Mouse (Mus musculus) liver, embryonic 13.5 days (tissue): ENCODE data around the gene Galnt6. TPM values are rescaled to one million over a fixed set of nuclear protein-coding genes. Genes with fewer than 3 reads are reported as not detected.
A peak's percentile ranks its signal among the peaks of the same experiment; 100 is the strongest.
"Not testable (repeated sequence)": the region's sequence is repeated elsewhere in the genome, so short reads cannot be mapped to it uniquely, and the experiment has no call there.

ENCODE experiments used
- ATAC-seq: fragments of 200-750 bp; cut with Nextera tagmentation; 2 replicates; pipeline ENCODE4 v1.8.0; 2017; ENCODE audit warnings: low read depth, mild to moderate bottlenecking, moderate number of reproducible peaks, moderate library complexity
- DNase-seq: peaks from one replicate; pipeline ENCODE4 v3.0.0; 2022
- H3K27ac ChIP-seq: fragments of 300-500 bp; sonication (generic); 2 replicates; pipeline ENCODE4 v1.5.1; 2015; ENCODE audit warnings: moderate library complexity, mild to moderate bottlenecking, inconsistent platforms
- H3K27me3 ChIP-seq: fragments of 300-500 bp; sonication (generic); 2 replicates; pipeline ENCODE4 v1.6.1; 2015; ENCODE audit warnings: mild to moderate bottlenecking, inconsistent platforms
- H3K36me3 ChIP-seq: fragments of 300-500 bp; sonication (generic); 2 replicates; pipeline ENCODE4 v1.6.1; 2015; ENCODE audit warnings: mild to moderate bottlenecking, inconsistent platforms
- H3K4me1 ChIP-seq: fragments of 300-500 bp; sonication (generic); replicated peaks from 2 replicates; pipeline ENCODE4 v1.6.1; 2015; ENCODE audit warnings: inconsistent platforms
- H3K4me2 ChIP-seq: fragments of 300-500 bp; sonication (generic); 2 replicates; pipeline ENCODE4 v1.6.1; 2015; ENCODE audit warnings: inconsistent platforms, mild to moderate bottlenecking, moderate library complexity
- H3K4me3 ChIP-seq: fragments of 300-500 bp; sonication (generic); replicated peaks from 2 replicates; pipeline ENCODE4 v1.5.1; 2015; ENCODE audit warnings: mild to moderate bottlenecking, inconsistent platforms
- H3K9ac ChIP-seq: fragments of 300-500 bp; sonication (generic); 2 replicates; pipeline ENCODE4 v1.6.1; 2015; ENCODE audit warnings: mild to moderate bottlenecking, inconsistent platforms
- H3K9me3 ChIP-seq: fragments of 300-500 bp; sonication (generic); replicated peaks from 2 replicates; pipeline ENCODE4 v1.6.1; 2016; ENCODE audit warnings: inconsistent platforms
- WGBS: fragments of 180-500 bp; shearing (Covaris S2); methylation state at CpG from one replicate; pipeline ENCODE4 v1.1.7; 2015; ENCODE audit not compliant: insufficient replicate concordance; 5-methylcytosine and 5-hydroxymethylcytosine counted together
- polyA plus RNA-seq: library from polyadenylated mRNA; unstranded; fragments of >200 nt; fragmentation: Nextera tagmentation; extraction: Ambion mirVana; gene quantifications from 2 replicates; pipeline ENCODE4 v1.2.1, GENCODE M21; 2015

The Galnt6 gene
- polyA plus RNA-seq: 1.1 and 1.3 TPM in 2 replicates

DNA sequence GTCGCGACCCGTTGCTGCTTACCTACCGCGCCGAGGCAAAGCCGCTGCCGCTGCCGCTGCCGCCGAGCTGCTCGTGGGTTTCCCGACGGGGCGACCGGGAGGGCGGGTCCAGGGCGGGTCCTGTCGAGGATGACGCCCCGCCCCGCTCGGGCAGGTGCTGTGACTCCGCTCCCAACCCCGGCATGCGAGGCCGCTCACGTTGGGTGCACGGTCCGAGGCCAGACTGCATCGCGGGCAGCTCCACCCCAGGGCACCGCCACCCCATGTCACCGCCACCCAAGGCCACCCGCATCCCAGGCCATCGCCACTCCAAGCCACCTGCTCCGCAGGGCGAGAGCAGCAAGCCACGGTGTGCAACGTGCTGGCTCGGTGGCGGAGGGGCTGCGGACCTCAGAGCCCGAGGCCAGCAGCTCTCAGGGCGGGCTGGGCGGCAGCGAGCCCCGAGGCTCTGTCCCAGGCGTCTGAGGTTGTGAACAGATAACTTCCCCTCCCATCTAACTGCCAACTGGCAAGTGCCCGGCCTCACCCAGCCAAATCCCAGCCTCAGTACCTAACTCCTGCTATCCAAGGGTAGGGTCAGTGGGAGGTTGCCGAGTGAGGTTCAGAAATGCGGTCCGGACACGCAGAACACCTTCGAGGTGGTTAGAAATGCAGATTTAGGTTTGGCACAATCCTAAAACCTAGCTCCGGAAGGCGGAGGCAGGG, at the start of gene Galnt6:
Galnt6 (minus strand) TSS at position 96 of the 705 bp plus-strand sequence.
- H3K4me2 ChIP-seq: peak within 1 kb of the TSS; percentile 68
- ATAC-seq: peak; percentile 71
- peaks cover 71% of the 10 kb centered on the region for H3K27me3 ChIP-seq
- WGBS: 8% methylated on average over 55 of the region's 57 CpGs
- peaks cover 34% of the 10 kb centered on the region for H3K4me1 ChIP-seq
- peak within 1 kb of the TSS; percentile 47; the same call in 1 of the 2 replicates for H3K9ac ChIP-seq
- H3K36me3 ChIP-seq: no peaks in the 10 kb centered on the region
- H3K9me3 ChIP-seq: no peaks in the 10 kb centered on the region
- no peak for DNase-seq
- no peak within 1 kb of the TSS for H3K27ac ChIP-seq
- H3K4me3 ChIP-seq: peak within 1 kb of the TSS; percentile 51

DNA sequence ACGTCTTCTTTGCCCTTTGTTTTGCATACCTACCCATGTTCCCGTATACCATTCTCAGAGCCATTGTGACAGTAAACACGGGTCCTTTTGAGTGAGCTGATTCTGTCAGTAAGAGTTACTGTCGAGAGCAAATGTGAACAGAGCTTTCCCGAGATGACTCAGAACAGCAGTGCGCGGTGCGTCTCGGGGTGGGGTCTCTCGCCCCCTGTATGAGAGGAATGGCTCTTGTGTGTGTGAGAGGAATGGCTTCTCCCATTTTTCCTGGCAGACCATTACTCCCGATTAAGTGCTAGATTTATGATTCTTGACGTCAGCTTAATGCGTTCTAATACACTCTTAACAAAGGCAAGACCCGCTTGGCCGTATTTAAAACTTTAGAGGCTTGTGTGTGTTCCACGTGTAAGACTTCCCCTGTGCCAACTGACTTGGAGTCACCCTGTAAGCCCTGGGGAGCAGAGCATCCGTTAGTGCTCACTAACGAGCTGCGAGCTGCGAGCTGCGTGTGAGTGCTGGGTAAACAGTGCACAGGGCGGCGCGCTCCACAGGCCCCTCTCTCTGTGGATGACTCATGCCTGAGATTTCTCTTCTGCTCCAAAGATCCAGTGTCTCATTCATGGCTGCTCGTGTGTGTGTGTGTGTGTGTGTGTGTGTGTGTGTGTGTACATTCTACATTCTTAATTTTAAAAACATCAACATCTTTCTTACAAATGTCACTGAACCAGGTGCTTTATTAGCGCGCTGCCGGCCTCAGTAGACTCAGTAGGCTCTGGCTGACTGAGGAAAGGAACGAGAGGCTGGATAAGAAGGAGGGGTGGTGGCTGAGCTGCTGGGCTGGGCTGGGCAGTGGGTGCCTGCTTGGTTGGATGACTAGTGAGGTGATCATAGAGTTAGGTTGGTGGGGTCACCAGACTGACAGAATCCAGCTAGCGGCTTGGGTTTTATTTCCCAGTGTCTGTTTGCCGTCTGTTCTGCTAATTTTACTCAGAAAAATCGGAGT, 48.1 kb upstream of the Galnt6 start:
- no peak overlapping the region for H3K27ac ChIP-seq
- H3K4me1 ChIP-seq: no peaks in the 10 kb centered on the region
- H3K4me2 ChIP-seq: no peak overlapping the region
- H3K27me3 ChIP-seq: peaks cover 21% of the 10 kb centered on the region
- no peaks in the 10 kb centered on the region for H3K9me3 ChIP-seq
- WGBS: 68% methylated on average over 32 of the region's 32 CpGs
- H3K4me3 ChIP-seq: no peak overlapping the region
- no peak overlapping the region for H3K9ac ChIP-seq
- no peaks in the 10 kb centered on the region for H3K36me3 ChIP-seq
- ATAC-seq (no peak), DNase-seq (no peak)

DNA sequence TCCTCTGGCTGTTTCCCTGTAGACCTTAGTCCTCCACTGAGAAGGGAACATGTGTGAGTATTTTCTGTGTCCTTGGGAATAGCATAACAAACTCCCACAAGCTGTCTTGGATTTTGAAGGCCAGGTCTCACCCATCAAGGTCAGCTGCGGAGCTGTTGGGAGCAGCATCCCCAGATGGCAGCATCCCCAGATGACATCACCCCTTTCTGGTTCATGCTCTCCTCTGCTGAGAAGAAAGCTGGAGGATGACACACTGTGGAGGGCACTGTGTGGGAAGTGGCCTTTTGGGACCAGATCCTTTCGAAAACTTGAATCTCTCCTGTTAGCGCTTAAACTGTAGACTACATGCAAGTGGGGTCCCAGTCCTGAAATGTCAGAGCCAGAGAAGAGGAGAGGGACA, 47.2 kb upstream of the Galnt6 start:
- H3K27me3 ChIP-seq: peaks cover 21% of the 10 kb centered on the region
- no peaks in the 10 kb centered on the region for H3K36me3 ChIP-seq
- no peaks in the 10 kb centered on the region for H3K9me3 ChIP-seq
- H3K4me3 ChIP-seq: no peak overlapping the region
- H3K4me2 ChIP-seq: no peak overlapping the region
- ATAC-seq (no peak), DNase-seq (no peak)
- no peak overlapping the region for H3K27ac ChIP-seq
- no peak overlapping the region for H3K9ac ChIP-seq
- 77% methylated on average over 3 of the region's 3 CpGs for WGBS
- no peaks in the 10 kb centered on the region for H3K4me1 ChIP-seq

DNA sequence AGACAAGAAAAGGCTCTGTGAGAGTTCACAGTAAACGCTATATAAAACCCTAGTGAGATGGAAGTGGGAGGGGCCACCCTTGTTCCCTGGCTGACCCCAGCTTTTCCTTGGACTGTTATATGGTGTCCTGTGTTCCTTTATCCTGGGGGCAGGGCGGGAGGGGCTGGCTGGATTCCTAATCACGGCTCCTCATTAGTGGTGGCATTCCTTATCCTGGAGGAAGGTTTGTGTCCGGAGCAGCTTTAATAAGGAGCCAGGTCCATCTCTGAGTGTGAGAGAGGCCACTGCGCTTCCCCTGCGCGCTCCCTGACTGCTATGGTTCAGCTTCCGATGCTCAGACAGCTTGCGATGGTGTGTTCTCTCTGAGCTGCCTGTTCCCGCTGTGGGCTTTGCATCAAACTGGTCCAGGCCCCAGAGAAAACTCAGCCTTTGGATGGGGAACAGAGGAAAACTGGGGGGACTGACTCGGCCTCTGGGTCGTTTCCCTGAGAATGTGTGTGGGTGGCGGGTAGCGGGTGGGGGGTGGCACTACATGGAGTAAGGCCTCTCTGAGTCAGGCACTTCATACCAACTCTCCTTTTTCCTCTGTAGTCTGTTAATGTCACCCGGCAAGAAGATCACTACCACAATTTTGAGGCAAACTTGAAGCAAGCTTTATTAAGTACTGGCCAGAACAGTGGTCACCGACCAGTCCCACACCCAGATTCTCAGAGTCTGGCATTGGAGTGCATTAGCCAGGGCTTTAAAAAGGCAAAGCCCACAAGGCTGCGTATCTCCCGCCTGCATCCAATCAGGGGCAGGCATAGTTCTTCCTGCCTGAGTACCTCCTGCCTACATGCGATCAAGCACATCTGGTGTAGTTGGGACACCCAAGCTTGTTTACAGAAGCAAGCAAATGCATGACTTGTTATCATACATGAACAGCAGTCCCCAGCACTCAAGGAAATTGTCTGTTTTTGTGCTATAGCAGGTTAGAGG, 46.3 kb upstream of the Galnt6 start:
- Histone ChIP-seq H3K27ac (no peak overlapping the region), H3K9me3 (no peaks in the 10 kb centered on the region), H3K4me1 (no peaks in the 10 kb centered on the region), H3K36me3 (no peaks in the 10 kb centered on the region), H3K4me2 (no peak overlapping the region), H3K4me3 (no peak overlapping the region), H3K27me3 (peaks cover 21% of the 10 kb centered on the region), H3K9ac (no peak overlapping the region)
- DNase-seq: no peak
- WGBS: 54% methylated on average over 19 of the region's 19 CpGs
- no peak for ATAC-seq

DNA sequence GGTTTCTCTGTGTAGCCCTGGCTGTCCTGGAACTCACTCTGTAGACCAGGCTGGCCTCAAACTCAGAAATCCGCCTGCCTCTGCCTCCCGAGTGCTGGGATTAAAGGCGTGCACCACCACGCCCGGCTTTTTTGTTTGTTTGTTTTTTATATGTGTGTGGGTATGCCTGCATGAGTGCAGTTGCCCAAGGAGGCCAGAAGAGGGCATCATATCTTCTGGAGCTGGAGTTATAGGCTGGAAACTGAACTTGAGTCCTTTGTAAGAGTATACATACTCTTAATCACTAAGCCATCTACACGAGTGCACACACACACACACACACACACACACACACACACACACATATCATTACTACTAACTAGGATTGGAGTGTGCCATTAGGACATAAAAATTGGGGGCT, 44.7 kb upstream of the Galnt6 start:
- H3K9ac ChIP-seq, H3K27ac ChIP-seq, H3K4me3 ChIP-seq, H3K4me2 ChIP-seq, H3K9me3 ChIP-seq, ATAC-seq, H3K4me1 ChIP-seq, DNase-seq, H3K36me3 ChIP-seq: not testable (repeated sequence)
- H3K27me3 ChIP-seq: peaks cover 15% of the 10 kb centered on the region
- whole genome bisulfite sequencing: 78% methylated on average over 6 of the region's 6 CpGs

DNA sequence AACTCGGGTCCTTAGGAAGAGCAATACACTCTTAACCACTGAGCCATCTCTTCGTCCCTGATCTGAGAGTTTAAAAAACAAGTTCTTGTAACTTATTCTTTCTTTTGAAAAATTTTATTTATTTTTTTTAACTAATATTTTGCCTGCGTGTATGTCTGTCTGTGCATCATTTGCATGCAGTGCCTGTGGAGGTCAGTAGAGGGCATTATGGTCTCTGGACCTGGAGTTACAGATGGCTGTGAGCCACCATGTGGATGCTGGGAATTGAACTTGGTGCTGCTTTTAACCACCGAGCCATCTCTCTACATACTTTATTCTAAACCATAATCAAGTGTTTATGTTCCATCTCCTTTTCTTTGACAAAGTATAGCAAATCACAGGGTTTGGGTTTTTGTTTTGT, 43.5 kb upstream of the Galnt6 start:
- no peaks in the 10 kb centered on the region for H3K4me1 ChIP-seq
- no peak overlapping the region for H3K4me3 ChIP-seq
- H3K9ac ChIP-seq: no peak overlapping the region
- H3K27me3 ChIP-seq: peaks cover 23% of the 10 kb centered on the region
- H3K36me3 ChIP-seq: no peaks in the 10 kb centered on the region
- WGBS: 65% methylated on average over 4 of the region's 4 CpGs
- no peak overlapping the region for H3K27ac ChIP-seq
- no peaks in the 10 kb centered on the region for H3K9me3 ChIP-seq
- DNase-seq (no peak), ATAC-seq (no peak)
- no peak overlapping the region for H3K4me2 ChIP-seq

DNA sequence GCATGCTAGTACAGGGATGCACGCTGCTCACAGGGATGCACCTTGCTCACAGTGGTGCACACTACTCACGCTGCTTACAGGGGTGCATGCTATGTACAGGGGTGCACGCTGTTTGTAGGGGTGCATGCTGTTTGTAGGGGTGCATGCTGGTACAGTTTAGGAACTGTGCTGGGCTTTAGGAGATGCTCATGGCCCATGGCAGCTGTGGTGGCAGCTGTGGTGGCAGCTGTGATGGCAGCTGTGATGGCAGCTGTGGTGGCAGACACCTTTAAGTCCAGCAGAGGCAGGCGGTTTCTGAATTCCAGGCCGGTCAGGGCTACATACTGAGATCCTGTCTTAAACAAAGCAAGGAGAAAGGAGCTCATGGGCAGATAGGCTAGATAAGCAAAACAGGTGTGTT, 41.2 kb upstream of the Galnt6 start:
- ATAC-seq (no peak), DNase-seq (no peak)
- Histone ChIP-seq H3K4me3 (no peak overlapping the region), H3K27me3 (peaks cover 27% of the 10 kb centered on the region), H3K4me2 (no peak overlapping the region), H3K27ac (no peak overlapping the region), H3K36me3 (no peaks in the 10 kb centered on the region), H3K9ac (no peak overlapping the region), H3K9me3 (no peaks in the 10 kb centered on the region), H3K4me1 (no peaks in the 10 kb centered on the region; the same call in 1 of the 2 replicates)
- 78% methylated on average over 5 of the region's 5 CpGs for WGBS

DNA sequence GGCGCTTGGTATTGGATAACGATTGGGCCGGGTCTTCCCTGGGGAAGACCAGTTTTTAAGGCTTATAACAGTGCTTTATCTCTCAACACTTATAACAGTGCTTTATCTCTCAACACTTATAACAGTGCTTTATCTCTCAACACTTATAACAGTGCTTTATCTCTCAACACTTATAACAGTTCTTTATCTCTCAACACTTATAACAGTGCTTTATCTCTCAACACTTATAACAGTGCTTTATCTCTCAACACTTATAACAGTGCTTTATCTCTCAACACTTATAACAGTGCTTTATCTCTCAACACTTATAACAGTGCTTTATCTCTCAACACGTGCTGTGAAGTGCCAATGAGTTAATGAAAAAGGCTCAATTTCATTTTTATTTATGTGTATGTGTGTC, 39.8 kb upstream of the Galnt6 start:
- WGBS: 57% methylated on average over 4 of the region's 4 CpGs
- H3K27me3 ChIP-seq: peaks cover 40% of the 10 kb centered on the region
- H3K4me1 ChIP-seq, H3K27ac ChIP-seq, H3K4me2 ChIP-seq, DNase-seq, H3K9ac ChIP-seq, H3K9me3 ChIP-seq, ATAC-seq, H3K36me3 ChIP-seq, H3K4me3 ChIP-seq: not testable (repeated sequence)

DNA sequence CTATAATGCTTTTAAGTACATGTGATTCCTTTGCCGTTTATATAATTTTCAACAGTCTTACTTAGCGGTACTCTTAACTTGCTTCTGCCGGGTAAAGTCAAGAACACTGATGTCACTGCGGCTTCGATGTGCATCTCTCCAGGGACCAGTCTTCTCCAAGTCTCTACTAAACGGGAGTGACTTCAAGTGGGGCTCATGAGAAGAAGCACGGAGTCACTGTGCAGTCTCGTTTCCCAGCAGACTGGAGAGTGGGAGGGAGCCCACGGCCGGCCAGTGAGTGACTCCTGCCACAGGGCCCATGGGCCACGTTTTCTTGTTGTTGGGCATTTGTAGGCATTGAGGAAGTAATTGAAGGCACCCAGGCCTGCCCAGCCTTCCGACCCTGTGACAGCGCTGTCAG, 38.7 kb upstream of the Galnt6 start:
- peaks cover 52% of the 10 kb centered on the region for H3K27me3 ChIP-seq
- no peaks in the 10 kb centered on the region for H3K36me3 ChIP-seq
- 75% methylated on average over 13 of the region's 13 CpGs for WGBS

DNA sequence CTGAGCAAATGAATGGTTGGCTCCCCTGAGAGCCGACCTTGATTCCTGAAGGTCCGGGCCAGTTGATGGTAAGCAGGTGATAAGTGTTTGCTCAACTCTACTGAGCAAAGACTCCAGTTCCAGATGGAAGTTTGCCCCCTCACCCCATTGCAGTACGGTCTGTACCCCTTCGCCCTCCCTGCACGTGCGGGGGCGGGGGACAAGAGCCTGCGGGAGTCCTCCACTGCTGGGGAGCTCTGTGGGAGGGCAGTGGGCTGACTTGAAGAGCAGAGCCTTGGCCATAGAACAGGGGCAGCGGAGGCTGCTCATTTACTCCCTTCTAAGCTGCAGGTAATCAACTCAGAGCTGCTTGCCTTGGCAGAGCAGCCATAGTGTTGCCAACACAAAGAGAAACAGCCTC, 37.6 kb upstream of the Galnt6 start:
- Histone ChIP-seq H3K4me3 (no peak overlapping the region), H3K36me3 (no peaks in the 10 kb centered on the region), H3K9ac (no peak overlapping the region), H3K4me1 (peaks cover 5% of the 10 kb centered on the region), H3K27me3 (peaks cover 62% of the 10 kb centered on the region), H3K4me2 (no peak overlapping the region), H3K27ac (no peak overlapping the region), H3K9me3 (no peaks in the 10 kb centered on the region)
- WGBS: 59% methylated on average over 9 of the region's 9 CpGs
- DNase-seq: no peak
- ATAC-seq: no peak

More for the DNA sequence above, 38.7 kb upstream of the Galnt6 start:
- Histone ChIP-seq H3K4me1 (no peaks in the 10 kb centered on the region; the same call in 1 of the 2 replicates), H3K4me2 (no peak overlapping the region), H3K9me3 (no peaks in the 10 kb centered on the region), H3K4me3 (no peak overlapping the region), H3K9ac (no peak overlapping the region), H3K27ac (no peak overlapping the region)
- ATAC-seq: no peak
- DNase-seq: no peak
